Mouse (Mus musculus) testis, postnatal 10 days (tissue): ENCODE measurements around the gene Hspa1b.
A peak's percentile ranks its signal among the peaks of the same experiment; 100 is the strongest.
"Not testable (repeated sequence)": the region's sequence is repeated elsewhere in the genome, so short reads cannot be mapped to it uniquely, and the experiment has no call there.

Experiments
- DNase-seq: peaks from one replicate; pipeline ENCODE4 v3.0.0; 2021; ENCODE audit warnings: low spot score

Hspa1b gene

GRCm38 (mm10) chr17:34981690-34982180 lies 22.7 kb upstream of the Hspa1b start, which contains the start of gene Lsm2:
Gene Lsm2 (plus strand): TSS chr17:34981862.
- peak; percentile 90 for DNase-seq

GRCm38 (mm10) chr17:34980655-34981054 lies 21.6 kb upstream of the Hspa1b start:
- no peak for DNase-seq

- DNase-seq = no peak
These were observed 20.6 kb upstream of the Hspa1b start for GRCm38 (mm10) chr17:34979631-34980030.

- no peak for DNase-seq
These were observed 19.2 kb upstream of the Hspa1b start for GRCm38 (mm10) chr17:34978239-34978638.

- no peak for DNase-seq
These were observed 18.0 kb upstream of the Hspa1b start for GRCm38 (mm10) chr17:34977000-34977399.

GRCm38 (mm10) chr17:34975581-34976492 lies 16.8 kb upstream of the Hspa1b start:
- no peak for DNase-seq

GRCm38 (mm10) chr17:34972069-34972749 lies 13.2 kb upstream of the Hspa1b start, which contains the start of the genes Hspa1a and Hspa1l:
Gene Hspa1a (minus strand): TSS chr17:34972156.
Gene Hspa1l (plus strand): TSS chr17:34972703.
- peak; percentile 80 for DNase-seq

GRCm38 (mm10) chr17:34971694-34972068 lies 12.6 kb upstream of the Hspa1b start:
- DNase-seq = not testable (repeated sequence)

GRCm38 (mm10) chr17:34970850-34971249 lies 11.8 kb upstream of the Hspa1b start:
- DNase-seq = not testable (repeated sequence)

- DNase-seq = not testable (repeated sequence)
These were observed 10.8 kb upstream of the Hspa1b start, which contains the start of gene Gm20481 for GRCm38 (mm10) chr17:34969822-34970221. Gene Gm20481 (plus strand): TSS chr17:34969912.

GRCm38 (mm10) chr17:34965627-34966026 lies 6.6 kb upstream of the Hspa1b start:
- DNase-seq = no peak

GRCm38 (mm10) chr17:34964640-34965049 lies 5.6 kb upstream of the Hspa1b start:
- DNase-seq = no peak

- no peak for DNase-seq
These were observed 3.8 kb upstream of the Hspa1b start for GRCm38 (mm10) chr17:34962841-34963240.

- DNase-seq = no peak
These were observed 3.1 kb upstream of the Hspa1b start for GRCm38 (mm10) chr17:34962125-34962524.

- no peak for DNase-seq
These were observed 1.9 kb upstream of the Hspa1b start for GRCm38 (mm10) chr17:34960702-34961493.

GRCm38 (mm10) chr17:34959881-34960515 lies 960 bp upstream of the Hspa1b start:
- DNase-seq = no peak

GRCm38 (mm10) chr17:34958734-34959129 lies 306 bp downstream of the Hspa1b start:
- not testable (repeated sequence) for DNase-seq

- DNase-seq = not testable (repeated sequence)
These were observed 1.1 kb downstream of the Hspa1b start for GRCm38 (mm10) chr17:34957966-34958365.

GRCm38 (mm10) chr17:34957291-34957690 lies 1.7 kb downstream of the Hspa1b start:
- not testable (repeated sequence) for DNase-seq

GRCm38 (mm10) chr17:34956340-34956739 lies 2.7 kb downstream of the Hspa1b start:
- DNase-seq = no peak

GRCm38 (mm10) chr17:34955884-34956283 lies 3.2 kb downstream of the Hspa1b start:
- no peak for DNase-seq
